Mouse (Mus musculus) brain, embryonic 18.5 days (tissue): ENCODE results near the gene Nrxn1.

Experiments
- DNase-seq: peaks from one replicate; pipeline ENCODE4 v3.0.0-alpha.2; 2012; ENCODE audit warnings: low read depth, low spot score

The Nrxn1 gene

DNA sequence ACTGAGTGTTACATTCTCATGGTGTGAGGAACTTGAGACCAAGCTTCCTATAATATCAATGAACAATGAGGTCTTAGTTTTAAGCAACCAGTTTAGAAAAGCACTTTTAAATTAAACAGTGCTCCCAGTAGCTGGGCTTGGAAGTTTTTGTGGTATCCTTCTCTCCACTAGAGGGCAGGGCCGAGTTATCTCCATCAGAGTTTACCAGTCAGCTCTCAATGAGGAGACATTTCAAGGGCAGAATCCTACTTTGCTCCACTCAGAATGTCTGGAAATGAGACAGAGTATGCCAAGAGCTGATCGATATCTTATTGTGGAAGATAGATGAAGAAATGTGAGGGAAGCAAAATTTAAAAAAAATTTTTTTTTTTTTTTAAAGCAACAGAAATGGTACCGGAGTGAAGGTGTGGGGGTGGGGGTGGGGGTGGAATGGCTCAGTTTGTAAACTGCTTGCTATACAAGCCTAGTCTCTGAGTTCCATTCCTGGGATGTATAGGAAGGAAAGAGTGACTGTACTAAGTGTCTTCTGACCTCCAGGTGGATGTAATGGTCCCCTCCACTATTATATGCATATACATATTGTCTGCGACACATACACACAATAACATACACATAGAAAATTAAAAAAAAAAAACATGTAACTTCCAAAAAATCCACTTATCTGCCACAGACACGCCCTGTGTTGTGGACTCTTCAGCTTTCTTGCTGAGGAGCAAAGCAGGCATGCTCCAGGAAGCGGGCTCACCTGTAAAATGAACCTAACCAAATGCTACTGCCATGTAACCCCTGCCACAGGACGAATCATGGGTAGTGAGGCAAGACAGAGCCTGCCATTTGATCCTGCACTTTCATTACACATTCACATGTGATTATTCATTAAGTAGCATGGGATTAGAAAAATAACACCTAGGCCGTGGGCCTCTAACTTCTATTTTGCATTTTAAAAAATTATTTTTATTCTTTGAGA lies 283.4 kb downstream of the Nrxn1 start:
- DNase-seq: peak; percentile 40

GRCm38 (mm10) chr17:90808256-90808655 lies 284.6 kb downstream of the Nrxn1 start:
- no peak for DNase-seq

DNA sequence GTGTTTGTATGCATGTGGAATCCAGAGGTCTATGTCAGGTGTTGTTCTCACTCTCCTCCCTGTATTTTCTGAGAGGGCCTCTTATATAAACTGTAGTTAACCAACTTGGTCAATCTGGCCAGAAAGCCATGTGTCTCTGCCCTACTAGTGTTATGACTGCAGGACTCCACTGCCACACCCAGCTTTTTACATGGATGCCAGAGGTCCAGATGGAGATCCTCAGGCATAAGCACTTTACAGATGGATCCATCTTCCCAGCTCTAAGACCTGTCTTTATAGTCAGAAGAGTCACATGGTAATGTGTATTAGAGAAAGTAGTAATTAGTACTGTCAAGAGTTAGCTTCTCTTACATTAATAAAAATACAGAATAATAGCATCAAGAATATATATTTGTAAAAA lies 285.7 kb downstream of the Nrxn1 start:
- no peak for DNase-seq

DNA sequence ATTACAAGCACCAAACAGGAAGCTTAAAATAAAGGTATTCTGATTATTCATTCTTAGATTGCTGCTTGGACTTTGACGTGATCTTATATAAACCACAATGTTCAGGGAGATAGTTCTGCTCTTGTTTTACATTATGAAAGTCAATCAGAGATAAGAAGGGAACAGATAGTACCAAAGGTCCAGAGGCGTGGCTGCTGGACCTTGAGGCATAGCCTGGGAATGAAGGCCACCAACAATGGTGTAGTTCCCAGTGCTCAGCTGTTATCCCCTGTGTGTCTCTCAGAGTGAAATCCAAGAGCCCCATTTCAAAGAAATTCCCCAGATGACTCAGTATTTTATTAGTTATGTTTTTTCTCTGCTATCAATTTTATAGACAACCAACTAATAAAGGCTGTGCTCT lies 294.2 kb downstream of the Nrxn1 start:
- no peak for DNase-seq

DNA sequence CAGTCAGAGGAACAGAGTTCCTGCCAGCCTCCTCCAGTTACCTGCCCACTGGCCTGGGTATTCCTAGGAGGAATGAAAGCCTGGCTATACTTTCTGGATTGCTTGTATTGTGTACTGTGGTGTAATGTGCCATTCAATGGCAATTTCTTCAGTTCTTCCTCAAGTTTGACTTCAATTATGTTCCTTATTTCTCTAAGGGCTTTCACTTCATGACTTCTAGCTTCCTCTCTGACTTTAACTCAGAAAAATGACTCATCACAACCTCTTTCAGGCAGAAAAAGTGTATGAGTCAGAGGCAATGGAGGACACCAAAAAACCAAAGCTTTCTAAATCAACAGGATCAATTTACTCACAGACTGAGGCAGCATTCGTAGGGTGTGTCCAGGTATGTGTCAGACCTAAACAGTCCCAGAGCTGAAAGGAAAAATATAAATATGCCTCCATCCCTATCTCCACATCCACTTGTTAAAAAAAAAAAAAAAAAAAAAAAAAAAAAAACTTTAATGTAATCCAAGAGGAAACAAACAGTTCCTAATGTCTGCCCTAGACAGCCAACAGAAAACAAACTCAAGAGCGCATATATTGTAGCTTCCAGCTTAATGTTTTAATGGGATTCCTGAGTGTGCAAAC lies 295.1 kb downstream of the Nrxn1 start:
- no peak for DNase-seq

DNA sequence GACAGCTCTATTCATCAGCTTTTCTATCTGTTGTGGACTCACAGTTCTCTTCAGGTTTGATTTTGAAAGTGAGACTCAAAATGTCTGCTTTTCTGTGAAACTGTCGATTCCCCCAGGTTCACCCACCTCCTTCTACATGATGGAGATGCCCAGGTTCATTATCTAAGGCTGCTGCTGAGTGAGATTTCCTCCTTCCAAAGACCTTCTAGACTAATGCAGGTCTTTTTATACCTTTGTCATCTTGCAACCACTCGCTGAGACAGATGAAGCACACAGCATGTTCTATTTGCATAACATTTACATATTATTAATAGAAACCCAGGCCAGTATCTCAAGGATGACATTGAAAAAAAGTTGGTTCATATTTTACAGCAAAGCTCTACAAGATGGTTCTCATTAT lies 295.9 kb downstream of the Nrxn1 start:
- DNase-seq: no peak

- DNase-seq: no peak
Measured at GRCm38 (mm10) chr17:90788491-90789127, 304.3 kb downstream of the Nrxn1 start.

DNA sequence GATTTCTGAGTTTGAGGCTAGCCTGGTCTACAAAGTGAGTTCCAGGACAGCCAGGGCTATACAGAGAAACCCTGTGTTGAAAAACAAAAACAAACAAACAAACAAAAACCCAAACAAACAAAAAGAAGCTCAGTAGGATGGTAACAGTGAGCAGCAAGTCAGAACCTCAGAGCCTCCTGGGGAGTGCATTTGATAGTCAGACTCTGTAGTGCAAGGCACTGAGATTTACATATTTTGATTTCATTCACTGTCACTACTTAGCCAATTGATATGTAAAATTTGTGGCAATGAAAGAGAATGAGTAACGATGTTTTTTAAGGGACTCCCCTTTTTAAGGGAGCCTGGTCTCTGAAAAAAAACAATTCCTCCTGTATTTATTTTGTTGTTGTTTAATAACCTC lies 304.8 kb downstream of the Nrxn1 start:
- DNase-seq: no peak

GRCm38 (mm10) chr17:90787121-90787788 lies 305.6 kb downstream of the Nrxn1 start:
- DNase-seq: no peak

DNA sequence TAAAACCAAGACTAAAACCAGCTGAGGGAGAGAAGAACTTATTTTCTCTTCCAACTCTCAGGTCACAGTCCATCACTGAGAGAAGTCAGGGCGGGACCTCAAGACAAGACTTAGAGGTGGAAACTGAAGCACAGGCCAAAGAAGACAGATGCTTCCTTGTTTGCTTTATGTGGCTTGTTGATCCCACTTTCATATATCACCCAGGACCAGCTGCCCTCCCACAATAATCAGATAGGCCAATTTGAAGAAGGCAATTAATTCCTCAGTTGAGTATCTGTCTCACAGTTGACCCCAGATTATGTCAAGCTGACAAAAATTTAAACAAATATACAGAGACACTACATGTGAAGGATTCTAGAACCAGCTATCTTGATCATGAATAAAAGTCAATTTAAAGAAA lies 312.4 kb downstream of the Nrxn1 start:
- DNase-seq: no peak

DNA sequence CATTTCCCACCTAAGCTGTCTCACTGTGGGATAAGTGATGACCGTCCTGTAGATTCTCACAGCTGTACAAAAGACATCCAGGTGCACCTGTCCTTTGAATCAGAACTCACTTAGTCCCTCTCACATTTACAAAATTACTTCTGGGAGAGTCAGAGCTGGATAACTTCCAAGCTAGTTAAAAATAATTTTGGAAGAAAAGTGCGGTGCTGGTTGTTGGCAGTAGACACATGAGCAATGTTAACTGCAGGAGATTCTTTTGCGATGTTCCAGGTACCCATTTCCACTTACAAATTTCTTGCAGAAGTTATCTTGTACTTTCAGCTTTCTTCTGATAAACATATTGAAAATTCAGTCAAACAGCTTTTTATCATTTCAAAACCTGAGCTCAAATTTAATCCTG lies 317.5 kb downstream of the Nrxn1 start:
- DNase-seq: no peak

DNA sequence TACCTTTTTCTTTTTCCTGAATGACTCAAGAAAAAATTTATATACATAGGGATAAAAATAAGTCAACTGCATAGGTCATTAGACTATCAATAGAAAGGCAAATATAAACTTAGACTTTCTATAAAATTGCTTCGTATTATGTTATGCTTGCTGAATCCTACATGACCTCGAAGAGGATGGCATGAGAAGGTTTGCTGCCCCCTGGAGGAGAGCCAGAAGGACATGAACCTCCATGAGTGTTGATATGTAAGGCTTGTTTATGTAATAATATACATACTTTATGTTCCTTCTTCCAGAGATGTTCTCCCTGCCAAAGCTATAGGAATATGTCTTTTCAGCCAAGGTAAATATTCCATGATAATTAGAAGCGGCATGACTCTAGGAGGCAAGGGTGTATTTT lies 319.6 kb downstream of the Nrxn1 start:
- no peak for DNase-seq

GRCm38 (mm10) chr17:90768216-90768615 lies 324.7 kb downstream of the Nrxn1 start:
- DNase-seq: no peak

DNA sequence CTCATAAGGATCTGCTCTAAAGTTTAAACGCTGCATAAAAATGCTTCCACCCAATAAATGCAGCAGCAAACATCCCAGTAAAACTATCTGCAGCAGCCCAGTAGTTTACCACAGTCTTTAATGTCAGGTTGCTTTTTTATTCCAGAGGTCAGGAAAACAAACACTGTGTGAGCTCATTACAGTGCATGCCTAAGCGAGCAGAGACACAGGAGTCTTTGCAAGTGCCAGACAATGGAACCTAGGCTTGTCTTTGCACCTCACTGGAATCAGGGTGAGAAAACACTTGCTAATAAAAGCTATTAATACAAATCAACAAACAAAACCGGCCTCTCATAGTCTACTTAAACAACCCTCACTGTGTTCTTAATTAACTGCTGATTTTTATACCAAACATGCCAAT lies 365.7 kb downstream of the Nrxn1 start:
- no peak for DNase-seq

- peak; percentile 42 for DNase-seq
Measured at GRCm38 (mm10) chr17:90704773-90705172, 388.1 kb downstream of the Nrxn1 start.

DNA sequence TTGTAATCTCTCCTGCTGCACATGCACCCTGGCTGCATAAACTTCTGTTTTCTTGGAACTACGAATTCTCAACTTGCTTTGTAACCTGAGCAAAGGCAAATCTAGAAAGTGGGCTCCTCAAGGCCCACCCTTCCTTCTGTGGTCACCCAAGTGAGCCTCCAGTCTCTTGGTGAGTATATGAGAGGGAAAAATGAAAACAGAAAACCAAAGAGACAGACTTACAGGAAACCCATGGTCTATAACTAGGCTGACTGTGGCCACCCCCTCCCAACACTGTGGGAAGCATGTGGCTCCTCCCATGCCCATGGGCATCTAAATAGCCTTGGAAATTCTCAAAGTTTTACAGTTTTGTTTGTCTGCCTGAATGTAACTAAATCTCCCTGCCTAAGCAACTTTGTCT lies 390.2 kb downstream of the Nrxn1 start:
- DNase-seq: no peak

DNA sequence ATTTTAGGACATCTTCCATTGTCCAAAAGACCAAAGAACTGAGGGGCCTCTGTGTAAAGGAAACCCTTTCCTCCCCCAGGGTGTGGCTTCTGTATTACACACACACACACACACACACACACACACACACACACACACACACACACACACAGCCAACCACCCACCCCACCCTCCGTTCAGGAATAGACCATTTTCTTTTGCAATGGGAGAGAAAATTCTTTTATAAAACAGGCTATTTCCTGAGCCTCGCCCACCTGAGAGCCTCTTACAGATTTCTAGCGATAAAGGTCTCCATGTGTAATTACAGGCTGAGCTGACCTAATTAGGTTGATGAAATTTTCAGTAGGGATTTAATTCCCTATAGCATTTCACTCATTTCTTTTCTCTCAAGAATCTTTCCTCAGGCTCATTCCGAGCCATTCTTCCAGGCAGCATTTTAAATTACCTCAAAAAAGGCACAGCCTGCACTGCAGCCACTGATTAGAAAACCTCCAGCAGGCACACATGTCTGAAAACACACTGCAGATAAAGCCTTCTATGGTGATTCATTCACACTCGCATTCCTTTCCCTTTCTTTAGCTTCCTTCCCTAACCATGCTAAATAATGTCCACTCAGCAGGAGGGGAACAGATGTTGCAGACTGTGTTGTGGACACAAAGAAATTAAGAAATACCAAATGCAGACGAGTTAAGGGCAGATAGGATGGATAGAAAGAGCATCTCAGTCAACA lies 396.6 kb downstream of the Nrxn1 start:
- DNase-seq: no peak

GRCm38 (mm10) chr17:90695086-90695584 lies 397.7 kb downstream of the Nrxn1 start:
- no peak for DNase-seq

GRCm38 (mm10) chr17:90684172-90684571 lies 408.7 kb downstream of the Nrxn1 start:
- no peak for DNase-seq

DNA sequence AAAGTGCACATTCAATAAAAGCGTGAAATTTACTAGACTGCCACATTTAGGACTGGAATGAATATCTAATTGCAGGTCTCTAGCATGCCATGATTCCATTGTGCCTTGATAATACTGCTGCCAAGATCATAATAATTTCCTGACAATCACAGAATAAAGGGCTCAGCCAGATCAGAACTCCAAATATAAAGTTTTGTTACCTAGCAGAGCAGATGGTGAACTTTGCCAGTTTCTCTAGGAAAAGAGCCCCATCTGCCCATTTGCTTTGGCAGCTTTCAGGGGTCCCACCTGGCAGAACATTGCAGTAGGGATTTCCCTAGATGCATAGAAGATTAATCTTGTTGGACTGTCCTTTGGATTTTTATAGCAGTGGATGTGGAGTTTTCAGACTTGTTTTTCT lies 411.9 kb downstream of the Nrxn1 start:
- DNase-seq: no peak

DNA sequence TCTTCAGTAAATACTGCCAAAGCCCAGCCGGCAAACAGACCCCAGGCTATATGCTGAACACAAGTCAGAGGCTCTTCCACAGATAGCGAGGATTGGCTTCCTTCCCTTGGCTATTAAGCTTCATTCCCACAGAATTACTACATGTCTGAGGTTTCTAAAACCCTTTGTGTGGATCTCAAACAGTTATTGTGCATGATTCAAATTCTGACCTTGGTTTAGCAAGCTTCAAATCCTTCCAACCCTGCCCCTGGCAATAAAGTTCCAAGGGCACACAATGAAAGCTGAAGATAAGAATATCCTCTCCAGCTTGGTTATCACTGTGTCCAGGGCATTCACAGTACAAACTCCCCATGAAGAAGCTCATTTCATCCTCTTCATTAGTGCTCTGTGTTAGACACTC lies 416.2 kb downstream of the Nrxn1 start:
- DNase-seq: no peak
